Mouse (Mus musculus): ENCODE results near the gene Fam160a1.

- TF ChIP-seq CTCF (IDR thresholded peaks at IDR 0.05; ENCODE audit: low read depth): no peak
- TF ChIP-seq EP300 (IDR thresholded peaks at IDR 0.05; ENCODE audit: low read depth): no peak
Measured at GRCm38 (mm10) chr3:85845341-85845740, 28.2 kb upstream of the Fam160a1 start.
